Mouse (Mus musculus): ENCODE data around the gene Yjefn3. TPM values are rescaled to one million over a fixed set of nuclear protein-coding genes. Genes with fewer than 3 reads are reported as not detected.
A peak's percentile ranks its signal among the peaks of the same experiment; 100 is the strongest.

The Yjefn3 gene
- total RNA-seq, 2 experiments from 2014 or later = not detected

DNA sequence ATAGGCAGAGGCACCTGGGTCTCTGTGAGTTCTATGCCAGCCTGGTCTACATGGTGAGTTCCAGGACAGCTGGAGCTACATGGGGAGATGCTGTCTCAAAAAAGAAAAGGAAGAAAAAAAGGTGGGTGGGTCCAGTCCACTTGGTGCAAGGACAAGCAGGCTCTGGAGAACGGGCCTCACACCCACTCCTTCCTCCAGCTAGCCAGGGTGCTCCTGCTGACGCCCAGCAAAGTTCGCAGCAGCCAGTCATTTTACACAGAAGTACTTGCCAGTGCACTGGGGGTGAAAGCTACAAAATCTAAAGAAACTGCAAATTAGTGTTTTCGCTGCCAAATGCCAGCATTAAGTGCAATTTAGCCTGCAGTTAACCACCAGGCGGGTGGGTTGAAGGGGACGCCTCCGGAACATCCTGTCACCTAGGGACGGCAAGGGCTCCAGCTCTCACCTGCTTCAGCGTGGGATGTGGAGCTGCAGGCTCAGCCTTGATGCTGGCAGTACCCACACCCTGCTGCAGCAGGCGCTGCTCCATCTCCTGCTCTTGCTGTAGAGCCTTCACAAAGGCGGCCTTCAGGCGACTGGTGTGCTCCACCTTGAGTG is 10.1 kb upstream of the Yjefn3 start:
- ATAC-seq (replicated peaks; ENCODE audit: poor library complexity, severe bottlenecking) = no peak

DNA sequence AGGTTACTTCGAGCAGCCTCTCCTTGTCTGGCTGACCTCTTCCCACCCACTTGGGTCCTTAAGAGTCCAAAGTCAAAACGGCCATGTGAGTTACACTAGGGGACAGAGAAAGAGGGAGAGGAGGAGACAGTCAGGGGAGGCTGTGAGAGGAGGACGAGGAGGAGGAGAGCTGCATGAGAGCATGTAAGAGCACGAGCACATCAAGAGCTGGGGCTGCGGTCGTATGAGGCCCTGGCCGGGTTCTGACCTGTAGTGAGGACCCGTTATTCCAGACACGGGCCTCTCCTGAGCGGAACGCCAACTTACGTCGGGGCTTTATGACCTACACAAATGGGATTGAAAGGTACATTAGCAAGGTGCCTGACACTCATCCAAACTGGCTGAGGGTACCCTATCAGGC is 9.4 kb upstream of the Yjefn3 start:
- ATAC-seq (replicated peaks; ENCODE audit: poor library complexity, severe bottlenecking) = no peak

- ATAC-seq (replicated peaks; ENCODE audit: poor library complexity, severe bottlenecking) = no peak
These were observed 4.6 kb upstream of the Yjefn3 start for GRCm38 (mm10) chr8:69907106-69907505.

GRCm38 (mm10) chr8:69906260-69906659 is 3.7 kb upstream of the Yjefn3 start:
- ATAC-seq (replicated peaks; ENCODE audit: poor library complexity, severe bottlenecking) = no peak

- ATAC-seq (replicated peaks; ENCODE audit: poor library complexity, severe bottlenecking) = no peak
These were observed 1.6 kb upstream of the Yjefn3 start for GRCm38 (mm10) chr8:69904096-69904495.

DNA sequence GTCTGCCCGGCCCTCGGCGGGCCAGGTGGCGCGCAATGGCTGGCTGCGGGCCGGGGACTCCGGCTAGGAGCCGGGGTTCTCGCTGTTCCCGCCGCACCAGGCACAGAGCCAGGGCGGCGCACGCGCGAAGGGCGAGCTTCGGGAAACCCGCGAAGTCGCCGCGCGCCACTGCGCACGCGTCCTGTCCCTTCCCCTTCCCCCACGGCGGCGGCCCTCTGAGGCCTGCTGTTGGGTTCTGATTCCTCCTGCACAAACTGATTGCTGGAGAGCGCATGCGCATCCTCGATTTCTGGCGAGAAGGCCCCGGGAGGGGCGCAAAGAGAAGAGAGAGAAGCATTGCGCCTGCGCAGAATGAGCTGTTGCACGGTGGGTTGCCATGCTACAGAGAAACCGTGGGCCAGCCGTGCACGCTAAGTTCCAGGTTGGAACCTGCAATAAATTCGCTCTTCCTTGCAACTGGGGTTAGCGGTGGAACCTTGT is 591 bp upstream of the Yjefn3 start:
- ATAC-seq (replicated peaks; ENCODE audit: poor library complexity, severe bottlenecking) = peak; percentile 59

- ATAC-seq (replicated peaks; ENCODE audit: poor library complexity, severe bottlenecking) = peak; percentile 75
These were observed 889 bp downstream of the Yjefn3 start for GRCm38 (mm10) chr8:69901484-69902162.

- ATAC-seq (replicated peaks; ENCODE audit: poor library complexity, severe bottlenecking) = no peak
These were observed 1.5 kb downstream of the Yjefn3 start for GRCm38 (mm10) chr8:69900895-69901451.

GRCm38 (mm10) chr8:69899876-69900275 is 2.6 kb downstream of the Yjefn3 start:
- no peak for ATAC-seq (replicated peaks; ENCODE audit: poor library complexity, severe bottlenecking)

DNA sequence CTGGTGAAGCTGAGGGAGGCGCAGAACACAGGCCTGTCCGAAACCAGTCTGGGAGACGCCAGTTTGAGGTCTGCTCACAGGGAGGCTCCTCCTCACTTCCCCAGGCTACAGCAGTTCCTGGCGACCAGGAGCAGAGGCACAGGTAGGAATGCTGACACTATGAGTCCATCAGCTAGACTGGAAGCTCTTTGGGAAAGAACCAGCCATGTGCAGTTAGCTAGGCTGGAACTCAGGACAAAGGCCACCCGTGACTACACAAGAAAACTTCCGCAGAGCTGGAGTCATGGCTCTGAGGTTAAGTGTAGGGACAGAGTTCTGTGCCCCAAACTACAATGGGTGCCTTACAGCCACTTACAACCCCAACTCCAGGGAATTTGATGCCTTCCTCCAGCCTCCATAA is 4.7 kb downstream of the Yjefn3 start:
- no peak for ATAC-seq (replicated peaks; ENCODE audit: poor library complexity, severe bottlenecking)

GRCm38 (mm10) chr8:69895772-69896451 is 6.6 kb downstream of the Yjefn3 start:
- no peak for ATAC-seq (replicated peaks; ENCODE audit: poor library complexity, severe bottlenecking)

DNA sequence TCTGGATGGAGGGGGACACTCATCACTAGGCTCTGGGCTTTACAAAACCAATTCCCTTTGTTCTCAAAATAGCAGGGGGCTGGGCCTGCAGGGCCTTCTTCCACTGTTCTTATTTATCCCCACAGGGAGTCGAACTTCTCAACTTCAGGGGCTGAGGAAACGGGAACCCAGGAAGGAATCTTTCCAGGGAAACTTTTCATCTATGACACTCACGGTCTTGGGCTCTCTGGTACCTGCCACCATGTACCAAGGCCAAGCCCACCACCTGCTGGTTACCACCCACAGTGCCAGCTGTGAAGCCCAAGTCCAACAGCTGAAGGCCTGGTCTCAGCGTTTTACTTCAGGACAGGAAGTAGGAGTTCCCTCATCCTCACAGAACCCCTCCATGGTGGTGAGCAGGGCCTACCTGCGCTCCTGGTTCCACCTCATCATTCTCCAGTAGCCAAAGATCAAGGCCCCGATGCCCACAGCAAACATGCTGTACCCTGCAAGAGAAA is 7.6 kb downstream of the Yjefn3 start:
- no peak for ATAC-seq (replicated peaks; ENCODE audit: poor library complexity, severe bottlenecking)

- ATAC-seq (replicated peaks; ENCODE audit: poor library complexity, severe bottlenecking) = peak; percentile 49
These were observed 8.6 kb downstream of the Yjefn3 start for GRCm38 (mm10) chr8:69893863-69894262.

- no peak for ATAC-seq (replicated peaks; ENCODE audit: poor library complexity, severe bottlenecking)
These were observed 11.7 kb downstream of the Yjefn3 start for GRCm38 (mm10) chr8:69890813-69891241.

GRCm38 (mm10) chr8:69888902-69889301 is 13.6 kb downstream of the Yjefn3 start:
- no peak for ATAC-seq (replicated peaks; ENCODE audit: poor library complexity, severe bottlenecking)

DNA sequence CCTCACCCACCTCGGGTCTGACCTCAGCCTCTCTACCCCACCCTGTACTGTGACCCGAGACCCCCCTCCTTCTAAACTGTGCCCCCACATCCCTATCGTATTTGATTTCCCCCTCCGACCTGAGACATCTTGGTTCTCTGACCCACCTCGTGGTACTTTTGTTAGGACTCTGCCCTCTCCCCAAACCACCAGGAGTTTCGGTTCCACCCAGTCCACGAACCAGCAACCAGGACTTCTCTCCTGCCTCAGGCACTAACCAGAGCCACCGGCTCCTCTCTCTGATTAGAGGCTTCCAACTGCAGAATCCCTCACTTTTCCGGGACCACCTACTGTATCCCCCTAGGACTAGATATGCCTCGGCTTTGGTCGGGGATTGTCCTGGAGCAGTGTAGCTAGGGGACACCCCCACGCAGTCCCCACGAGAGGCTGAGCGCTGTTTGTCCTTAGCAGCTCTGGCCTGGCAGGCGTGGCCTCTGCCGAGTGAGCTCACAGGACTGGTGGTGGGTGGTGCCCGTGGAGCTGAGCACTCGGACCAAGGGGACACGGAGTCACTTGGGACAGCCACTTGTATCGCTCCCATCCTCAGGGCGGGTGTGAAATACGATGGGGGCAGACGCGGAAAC is 14.2 kb downstream of the Yjefn3 start:
- peak; percentile 15 for ATAC-seq (replicated peaks; ENCODE audit: poor library complexity, severe bottlenecking)

DNA sequence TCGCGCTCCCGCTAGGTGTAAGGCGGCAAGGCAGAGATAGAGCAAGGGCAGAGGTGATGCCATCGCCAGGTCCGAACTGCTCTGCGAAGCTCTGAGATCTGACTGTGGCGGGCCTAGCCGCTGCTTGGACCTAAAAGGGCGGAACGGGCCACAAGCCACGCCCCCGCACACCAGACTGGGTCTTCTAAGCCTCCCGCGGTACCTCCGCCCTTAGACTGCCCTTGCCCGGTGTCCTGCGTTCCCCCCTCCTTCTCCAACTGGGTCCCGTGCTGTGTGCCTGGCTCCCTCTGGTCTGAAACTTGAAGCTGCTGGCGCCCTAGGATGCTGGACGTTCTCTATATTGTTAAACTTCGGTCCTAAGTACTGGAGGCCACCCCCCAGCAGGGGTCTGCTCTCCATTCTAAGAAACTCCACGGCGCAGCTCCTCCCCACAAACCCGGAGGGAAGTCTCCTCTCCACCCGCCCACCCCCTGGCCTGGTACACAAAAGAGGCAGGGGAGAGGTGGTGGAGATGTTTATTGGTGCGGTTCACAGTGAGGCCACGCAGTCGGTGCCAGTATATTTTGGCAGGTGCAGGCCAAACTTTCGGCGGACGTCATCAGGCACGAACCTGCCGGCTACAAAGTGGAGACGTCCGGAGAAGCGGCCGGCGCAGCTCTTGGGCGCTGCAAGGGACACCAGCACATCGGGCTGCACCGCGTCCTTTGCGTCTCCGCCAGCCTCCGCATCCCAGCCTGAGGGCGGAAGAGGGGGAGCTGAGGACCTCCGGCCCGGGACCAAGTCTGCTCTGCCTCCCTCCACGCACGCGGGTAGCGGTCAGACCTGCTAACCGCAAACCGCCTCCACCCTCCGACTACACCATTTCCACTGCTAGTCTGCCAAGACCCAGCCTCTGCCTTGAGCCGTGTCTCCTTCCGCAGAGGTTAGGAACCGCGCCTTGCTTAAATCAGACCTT is 14.9 kb downstream of the Yjefn3 start, which contains the start of gene Cilp2:
Gene Cilp2, minus strand, starts transcription at position 399 of the 955 bp plus-strand sequence.
- peak; percentile 34 for ATAC-seq (replicated peaks; ENCODE audit: poor library complexity, severe bottlenecking)

GRCm38 (mm10) chr8:69884141-69884540 is 18.4 kb downstream of the Yjefn3 start:
- no peak for ATAC-seq (replicated peaks; ENCODE audit: poor library complexity, severe bottlenecking)
